Mouse (Mus musculus) limb, embryonic 13.5 days (tissue): Measurements from ENCODE around the gene Slc35e3. TPM values are rescaled to one million over a fixed set of nuclear protein-coding genes. Genes with fewer than 3 reads are reported as not detected.

ENCODE experiments used
- ATAC-seq: fragments of 200-750 bp; cut with Nextera tagmentation; 2 replicates; pipeline ENCODE4 v1.8.0; 2017; ENCODE audit warnings: low read depth, moderate number of reproducible peaks, moderate TSS enrichment; ENCODE audit not compliant: low FRiP score
- H3K27ac ChIP-seq: fragments of 300-500 bp; sonication (generic); 2 replicates; pipeline ENCODE4 v1.5.1; 2015; ENCODE audit warnings: inconsistent platforms, mild to moderate bottlenecking, moderate library complexity
- H3K27me3 ChIP-seq: fragments of 300-500 bp; sonication (generic); 2 replicates; pipeline ENCODE4 v1.6.1; 2015; ENCODE audit warnings: mild to moderate bottlenecking, inconsistent platforms
- H3K36me3 ChIP-seq: fragments of 300-500 bp; sonication (generic); 2 replicates; pipeline ENCODE4 v1.6.1; 2015; ENCODE audit warnings: inconsistent platforms, mild to moderate bottlenecking, moderate library complexity
- H3K4me1 ChIP-seq: fragments of 300-500 bp; sonication (generic); 2 replicates; pipeline ENCODE4 v1.6.1; 2015; ENCODE audit warnings: inconsistent platforms
- H3K4me2 ChIP-seq: fragments of 300-500 bp; sonication (generic); replicated peaks from 2 replicates; pipeline ENCODE4 v1.6.1; 2015; ENCODE audit warnings: inconsistent platforms, mild to moderate bottlenecking, moderate library complexity
- H3K4me3 ChIP-seq: fragments of 300-500 bp; sonication (generic); 2 replicates; pipeline ENCODE4 v1.5.1; 2015; ENCODE audit warnings: moderate library complexity, mild to moderate bottlenecking, inconsistent platforms
- H3K9ac ChIP-seq: fragments of 300-500 bp; sonication (generic); 2 replicates; pipeline ENCODE4 v1.6.1; 2015; ENCODE audit warnings: mild to moderate bottlenecking, inconsistent platforms
- H3K9me3 ChIP-seq: fragments of 300-500 bp; sonication (generic); 2 replicates; pipeline ENCODE4 v1.6.1; 2016; ENCODE audit warnings: inconsistent platforms
- WGBS: fragments of 180-500 bp; shearing (Covaris S2); methylation state at CpG from one replicate; pipeline ENCODE4 v1.1.7; 2015; 5-methylcytosine and 5-hydroxymethylcytosine counted together
- polyA plus RNA-seq: library from polyadenylated mRNA; unstranded; fragments of >200 nt; fragmentation: Nextera tagmentation; extraction: Ambion mirVana; gene quantifications from 2 replicates; pipeline ENCODE4 v1.2.1, GENCODE M21; 2015

Slc35e3 gene
- polyA plus RNA-seq, 1 experiment from 2014 or later: 44.3 TPM

GRCm38 (mm10) chr10:117731244-117732101 is 14.7 kb downstream of the Slc35e3 start:
- no peak overlapping the region for H3K4me2 ChIP-seq
- H3K27ac ChIP-seq: no peak overlapping the region
- H3K9me3 ChIP-seq: no peaks in the 10 kb centered on the region
- peaks cover 16% of the 10 kb centered on the region for H3K36me3 ChIP-seq
- no peak for ATAC-seq
- no peak overlapping the region for H3K4me3 ChIP-seq
- H3K9ac ChIP-seq: no peak overlapping the region
- no peaks in the 10 kb centered on the region for H3K4me1 ChIP-seq
- no peaks in the 10 kb centered on the region for H3K27me3 ChIP-seq
- WGBS: 55% methylated on average over 15 of the region's 15 CpGs

- no peak overlapping the region for H3K27ac ChIP-seq
- H3K4me1 ChIP-seq: no peaks in the 10 kb centered on the region
- no peak overlapping the region for H3K4me3 ChIP-seq
- H3K36me3 ChIP-seq: peaks cover 10% of the 10 kb centered on the region; the same call in 1 of the 2 replicates
- H3K4me2 ChIP-seq: no peak overlapping the region
- H3K9me3 ChIP-seq: no peaks in the 10 kb centered on the region
- ATAC-seq: no peak
- WGBS: 90% methylated on average over 12 of the region's 12 CpGs
- H3K27me3 ChIP-seq: no peaks in the 10 kb centered on the region
- no peak overlapping the region for H3K9ac ChIP-seq
These were observed 15.4 kb downstream of the Slc35e3 start for GRCm38 (mm10) chr10:117730637-117731203.

GRCm38 (mm10) chr10:117730140-117730539 is 16.0 kb downstream of the Slc35e3 start:
- H3K4me3 ChIP-seq: no peak overlapping the region
- H3K27me3 ChIP-seq: no peaks in the 10 kb centered on the region
- H3K36me3 ChIP-seq: 0 out of 2 replicates have a peak, but pooled peaks cover 6% of the 10 kb centered on the region
- no peaks in the 10 kb centered on the region for H3K4me1 ChIP-seq
- no peak overlapping the region for H3K9ac ChIP-seq
- H3K27ac ChIP-seq: no peak overlapping the region
- no peaks in the 10 kb centered on the region for H3K9me3 ChIP-seq
- ATAC-seq: no peak
- H3K4me2 ChIP-seq: no peak overlapping the region
- WGBS: 95% methylated on average over 7 of the region's 7 CpGs

- Histone ChIP-seq H3K9ac (no peak overlapping the region), H3K4me3 (no peak overlapping the region), H3K4me1 (no peaks in the 10 kb centered on the region), H3K36me3 (0 out of 2 replicates have a peak, but pooled peaks cover 6% of the 10 kb centered on the region), H3K27ac (no peak overlapping the region), H3K27me3 (no peaks in the 10 kb centered on the region), H3K9me3 (no peaks in the 10 kb centered on the region), H3K4me2 (no peak overlapping the region)
- WGBS: 62% methylated on average over 11 of the region's 11 CpGs
- no peak for ATAC-seq
These were observed 16.9 kb downstream of the Slc35e3 start for GRCm38 (mm10) chr10:117729139-117729814.

GRCm38 (mm10) chr10:117728574-117728973 is 17.6 kb downstream of the Slc35e3 start:
- H3K9ac ChIP-seq: no peak overlapping the region
- no peak overlapping the region for H3K27ac ChIP-seq
- 0 out of 2 replicates have a peak, but pooled peaks cover 6% of the 10 kb centered on the region for H3K36me3 ChIP-seq
- no peaks in the 10 kb centered on the region for H3K4me1 ChIP-seq
- no peaks in the 10 kb centered on the region for H3K27me3 ChIP-seq
- no peaks in the 10 kb centered on the region for H3K9me3 ChIP-seq
- H3K4me3 ChIP-seq: no peak overlapping the region
- ATAC-seq: no peak
- 80% methylated on average over 5 of the region's 5 CpGs for WGBS
- H3K4me2 ChIP-seq: no peak overlapping the region

GRCm38 (mm10) chr10:117727518-117728110 is 18.6 kb downstream of the Slc35e3 start:
- no peak overlapping the region for H3K27ac ChIP-seq
- H3K4me2 ChIP-seq: no peak overlapping the region
- H3K36me3 ChIP-seq: 0 out of 2 replicates have a peak, but pooled peaks cover under 1% of the 10 kb centered on the region
- H3K9me3 ChIP-seq: no peaks in the 10 kb centered on the region
- H3K9ac ChIP-seq: no peak overlapping the region
- H3K4me1 ChIP-seq: no peaks in the 10 kb centered on the region
- ATAC-seq: no peak
- H3K27me3 ChIP-seq: no peaks in the 10 kb centered on the region
- WGBS: 77% methylated on average over 9 of the region's 9 CpGs
- no peak overlapping the region for H3K4me3 ChIP-seq

GRCm38 (mm10) chr10:117726888-117727385 is 19.2 kb downstream of the Slc35e3 start:
- no peaks in the 10 kb centered on the region for H3K4me1 ChIP-seq
- H3K36me3 ChIP-seq: no peaks in the 10 kb centered on the region
- H3K27me3 ChIP-seq: no peaks in the 10 kb centered on the region
- no peaks in the 10 kb centered on the region for H3K9me3 ChIP-seq
- no peak overlapping the region for H3K9ac ChIP-seq
- ATAC-seq: no peak
- no peak overlapping the region for H3K4me2 ChIP-seq
- no peak overlapping the region for H3K27ac ChIP-seq
- 95% methylated on average over 4 of the region's 4 CpGs for WGBS
- H3K4me3 ChIP-seq: no peak overlapping the region

GRCm38 (mm10) chr10:117726350-117726749 is 19.8 kb downstream of the Slc35e3 start:
- H3K4me2 ChIP-seq: no peak overlapping the region
- no peak overlapping the region; the same call in 1 of the 2 replicates for H3K27ac ChIP-seq
- 92% methylated on average over 4 of the region's 4 CpGs for WGBS
- no peak for ATAC-seq
- H3K27me3 ChIP-seq: no peaks in the 10 kb centered on the region
- H3K9me3 ChIP-seq: no peaks in the 10 kb centered on the region
- H3K36me3 ChIP-seq: no peaks in the 10 kb centered on the region
- H3K4me1 ChIP-seq: no peaks in the 10 kb centered on the region
- H3K4me3 ChIP-seq: no peak overlapping the region
- no peak overlapping the region for H3K9ac ChIP-seq

- H3K4me2 ChIP-seq: no peak overlapping the region
- H3K4me3 ChIP-seq: no peak overlapping the region
- H3K9me3 ChIP-seq: no peaks in the 10 kb centered on the region
- H3K27ac ChIP-seq: no peak overlapping the region
- no peak for ATAC-seq
- no peaks in the 10 kb centered on the region for H3K27me3 ChIP-seq
- no peaks in the 10 kb centered on the region for H3K4me1 ChIP-seq
- 73% methylated on average over 7 of the region's 7 CpGs for WGBS
- H3K9ac ChIP-seq: no peak overlapping the region
- no peaks in the 10 kb centered on the region for H3K36me3 ChIP-seq
These were observed 20.5 kb downstream of the Slc35e3 start for GRCm38 (mm10) chr10:117725671-117726070.

GRCm38 (mm10) chr10:117724804-117725361 is 21.3 kb downstream of the Slc35e3 start:
- Histone ChIP-seq H3K4me1 (no peaks in the 10 kb centered on the region), H3K9me3 (no peaks in the 10 kb centered on the region), H3K27me3 (no peaks in the 10 kb centered on the region), H3K27ac (no peak overlapping the region), H3K9ac (no peak overlapping the region), H3K4me3 (no peak overlapping the region), H3K36me3 (no peaks in the 10 kb centered on the region), H3K4me2 (no peak overlapping the region)
- WGBS: 88% methylated on average over 3 of the region's 3 CpGs
- ATAC-seq: no peak

GRCm38 (mm10) chr10:117724136-117724718 is 21.9 kb downstream of the Slc35e3 start:
- no peaks in the 10 kb centered on the region for H3K36me3 ChIP-seq
- H3K4me3 ChIP-seq: no peak overlapping the region
- no peaks in the 10 kb centered on the region for H3K27me3 ChIP-seq
- H3K4me2 ChIP-seq: no peak overlapping the region
- no peak for ATAC-seq
- H3K27ac ChIP-seq: no peak overlapping the region
- H3K4me1 ChIP-seq: no peaks in the 10 kb centered on the region
- 80% methylated on average over 5 of the region's 5 CpGs for WGBS
- no peak overlapping the region for H3K9ac ChIP-seq
- H3K9me3 ChIP-seq: no peaks in the 10 kb centered on the region
